Mouse (Mus musculus): ENCODE data around the gene March10. TPM values are rescaled to one million over a fixed set of nuclear protein-coding genes. Genes with fewer than 3 reads are reported as not detected.

Gene March10
- polyA plus RNA-seq, 1 experiment from 2014 or later = 0.23 TPM

GRCm38 (mm10) chr11:105409408-105409807 is 47.1 kb downstream of the March10 start:
- Histone ChIP-seq H3K4me3 (ENCODE audit: low read depth, low read length) (no peak overlapping the region), H3K27ac (ENCODE audit: low read depth, low read length) (no peak overlapping the region), H3K4me1 (ENCODE audit: control insufficient read depth, insufficient read depth, low read length) (peaks cover 5% of the 10 kb centered on the region), H3K36me3 (ENCODE audit: control insufficient read depth, insufficient read depth, low read length) (no peaks in the 10 kb centered on the region), H3K4me2 (ENCODE audit: low read length) (no peak overlapping the region), H3K27me3 (replicated peaks; ENCODE audit: control insufficient read depth, insufficient read depth, low read length) (no peaks in the 10 kb centered on the region), H3K9ac (ENCODE audit: low read length) (no peak overlapping the region), H3K9me3 (replicated peaks; ENCODE audit: control insufficient read depth, low read length) (no peaks in the 10 kb centered on the region)
- no peak for DNase-seq (ENCODE audit: low spot score)
- 92% methylated on average over 11 of the region's 11 CpGs for WGBS
- no peak for ATAC-seq

- peak; percentile 29; the same call in 1 of the 2 replicates for ATAC-seq
Observed at GRCm38 (mm10) chr11:105407846-105408441, 48.6 kb downstream of the March10 start.

GRCm38 (mm10) chr11:105402355-105402754 is 54.2 kb downstream of the March10 start:
- no peak overlapping the region for H3K4me3 ChIP-seq (ENCODE audit: low read depth, low read length)

More at GRCm38 (mm10) chr11:105407846-105408441, 48.6 kb downstream of the March10 start:
- DNase-seq (ENCODE audit: low spot score) = peak; percentile 80
- Histone ChIP-seq H3K4me1 (ENCODE audit: control insufficient read depth, insufficient read depth, low read length) (peaks cover 5% of the 10 kb centered on the region), H3K36me3 (ENCODE audit: control insufficient read depth, insufficient read depth, low read length) (no peaks in the 10 kb centered on the region), H3K4me2 (ENCODE audit: low read length) (no peak overlapping the region), H3K27ac (ENCODE audit: low read depth, low read length) (no peak overlapping the region), H3K27me3 (replicated peaks; ENCODE audit: control insufficient read depth, insufficient read depth, low read length) (no peaks in the 10 kb centered on the region), H3K9ac (ENCODE audit: low read length) (no peak overlapping the region), H3K9me3 (replicated peaks; ENCODE audit: control insufficient read depth, low read length) (no peaks in the 10 kb centered on the region), H3K4me3 (ENCODE audit: low read depth, low read length) (no peak overlapping the region)
- 19% methylated on average over 6 of the region's 6 CpGs for WGBS

GRCm38 (mm10) chr11:105390290-105390689 is 66.2 kb downstream of the March10 start:
- no peaks in the 10 kb centered on the region for H3K27me3 ChIP-seq (replicated peaks; ENCODE audit: control insufficient read depth, insufficient read depth, low read length)
- ATAC-seq = no peak
- no peak overlapping the region for H3K9ac ChIP-seq (ENCODE audit: low read length)
- no peak overlapping the region for H3K27ac ChIP-seq (ENCODE audit: low read depth, low read length)
- WGBS = 95% methylated on average over 7 of the region's 7 CpGs
- H3K9me3 ChIP-seq (replicated peaks; ENCODE audit: control insufficient read depth, low read length) = no peaks in the 10 kb centered on the region; the same call in 1 of the 2 replicates
- 0 out of 2 replicates have a peak, but pooled peaks cover 2% of the 10 kb centered on the region for H3K4me1 ChIP-seq (ENCODE audit: control insufficient read depth, insufficient read depth, low read length)
- H3K4me3 ChIP-seq (ENCODE audit: low read depth, low read length) = no peak overlapping the region
- DNase-seq (ENCODE audit: low spot score) = no peak
- no peaks in the 10 kb centered on the region for H3K36me3 ChIP-seq (ENCODE audit: control insufficient read depth, insufficient read depth, low read length)
- no peak overlapping the region for H3K4me2 ChIP-seq (ENCODE audit: low read length)

More at GRCm38 (mm10) chr11:105402355-105402754, 54.2 kb downstream of the March10 start:
- WGBS = 52% methylated on average over 9 of the region's 9 CpGs
- ATAC-seq (no peak), DNase-seq (ENCODE audit: low spot score) (peak; percentile 38)
- Histone ChIP-seq H3K9me3 (replicated peaks; ENCODE audit: control insufficient read depth, low read length) (no peaks in the 10 kb centered on the region), H3K27ac (ENCODE audit: low read depth, low read length) (no peak overlapping the region), H3K4me1 (ENCODE audit: control insufficient read depth, insufficient read depth, low read length) (no peaks in the 10 kb centered on the region), H3K27me3 (replicated peaks; ENCODE audit: control insufficient read depth, insufficient read depth, low read length) (no peaks in the 10 kb centered on the region), H3K9ac (ENCODE audit: low read length) (no peak overlapping the region), H3K36me3 (ENCODE audit: control insufficient read depth, insufficient read depth, low read length) (no peaks in the 10 kb centered on the region), H3K4me2 (ENCODE audit: low read length) (no peak overlapping the region)

- H3K9me3 ChIP-seq (replicated peaks; ENCODE audit: control insufficient read depth, low read length) = no peaks in the 10 kb centered on the region
- H3K27ac ChIP-seq (ENCODE audit: low read depth, low read length) = no peak overlapping the region
- H3K4me2 ChIP-seq (ENCODE audit: low read length) = no peak overlapping the region
- DNase-seq (ENCODE audit: low spot score) (peak; percentile 47), ATAC-seq (no peak; the same call in 1 of the 2 replicates)
- no peaks in the 10 kb centered on the region for H3K27me3 ChIP-seq (replicated peaks; ENCODE audit: control insufficient read depth, insufficient read depth, low read length)
- H3K4me3 ChIP-seq (ENCODE audit: low read depth, low read length) = no peak overlapping the region
- H3K9ac ChIP-seq (ENCODE audit: low read length) = no peak overlapping the region
- 0 out of 2 replicates have a peak, but pooled peaks cover 2% of the 10 kb centered on the region for H3K4me1 ChIP-seq (ENCODE audit: control insufficient read depth, insufficient read depth, low read length)
- no peaks in the 10 kb centered on the region for H3K36me3 ChIP-seq (ENCODE audit: control insufficient read depth, insufficient read depth, low read length)
- 49% methylated on average over 2 of the region's 2 CpGs for WGBS
Observed at GRCm38 (mm10) chr11:105388636-105389035, 67.9 kb downstream of the March10 start.

- WGBS = 84% methylated on average over 9 of the region's 9 CpGs
- DNase-seq (ENCODE audit: low spot score) = no peak
- no peak for ATAC-seq
Observed at GRCm38 (mm10) chr11:105385266-105385665, 71.3 kb downstream of the March10 start.

GRCm38 (mm10) chr11:105375821-105376235 is 80.7 kb downstream of the March10 start:
- 82% methylated on average over 1 of the region's 1 CpGs for WGBS

More at GRCm38 (mm10) chr11:105385266-105385665, 71.3 kb downstream of the March10 start:
- H3K27me3 ChIP-seq (replicated peaks; ENCODE audit: control insufficient read depth, insufficient read depth, low read length) = no peaks in the 10 kb centered on the region
- no peak overlapping the region for H3K27ac ChIP-seq (ENCODE audit: low read depth, low read length)
- H3K4me2 ChIP-seq (ENCODE audit: low read length) = no peak overlapping the region
- H3K4me1 ChIP-seq (ENCODE audit: control insufficient read depth, insufficient read depth, low read length) = 0 out of 2 replicates have a peak, but pooled peaks cover 2% of the 10 kb centered on the region
- H3K36me3 ChIP-seq (ENCODE audit: control insufficient read depth, insufficient read depth, low read length) = no peaks in the 10 kb centered on the region
- H3K9me3 ChIP-seq (replicated peaks; ENCODE audit: control insufficient read depth, low read length) = no peaks in the 10 kb centered on the region
- H3K4me3 ChIP-seq (ENCODE audit: low read depth, low read length) = no peak overlapping the region
- H3K9ac ChIP-seq (ENCODE audit: low read length) = no peak overlapping the region

GRCm38 (mm10) chr11:105374526-105375175 is 81.9 kb downstream of the March10 start:
- no peaks in the 10 kb centered on the region for H3K9me3 ChIP-seq (replicated peaks; ENCODE audit: control insufficient read depth, low read length)
- no peaks in the 10 kb centered on the region for H3K4me1 ChIP-seq (ENCODE audit: control insufficient read depth, insufficient read depth, low read length)
- H3K9ac ChIP-seq (ENCODE audit: low read length) = no peak overlapping the region
- no peaks in the 10 kb centered on the region for H3K36me3 ChIP-seq (ENCODE audit: control insufficient read depth, insufficient read depth, low read length)
- no peak for DNase-seq (ENCODE audit: low spot score)
- H3K4me2 ChIP-seq (ENCODE audit: low read length) = no peak overlapping the region
- ATAC-seq = no peak
- H3K27ac ChIP-seq (ENCODE audit: low read depth, low read length) = no peak overlapping the region
- H3K27me3 ChIP-seq (replicated peaks; ENCODE audit: control insufficient read depth, insufficient read depth, low read length) = no peaks in the 10 kb centered on the region
- no peak overlapping the region for H3K4me3 ChIP-seq (ENCODE audit: low read depth, low read length)
- 83% methylated on average over 10 of the region's 10 CpGs for WGBS

More at GRCm38 (mm10) chr11:105375821-105376235, 80.7 kb downstream of the March10 start:
- no peaks in the 10 kb centered on the region for H3K4me1 ChIP-seq (ENCODE audit: control insufficient read depth, insufficient read depth, low read length)
- H3K27ac ChIP-seq (ENCODE audit: low read depth, low read length) = no peak overlapping the region
- H3K9me3 ChIP-seq (replicated peaks; ENCODE audit: control insufficient read depth, low read length) = no peaks in the 10 kb centered on the region
- ATAC-seq (no peak), DNase-seq (ENCODE audit: low spot score) (no peak)
- no peak overlapping the region for H3K9ac ChIP-seq (ENCODE audit: low read length)
- no peaks in the 10 kb centered on the region for H3K36me3 ChIP-seq (ENCODE audit: control insufficient read depth, insufficient read depth, low read length)
- no peak overlapping the region for H3K4me2 ChIP-seq (ENCODE audit: low read length)
- H3K4me3 ChIP-seq (ENCODE audit: low read depth, low read length) = no peak overlapping the region
- H3K27me3 ChIP-seq (replicated peaks; ENCODE audit: control insufficient read depth, insufficient read depth, low read length) = no peaks in the 10 kb centered on the region

- H3K27me3 ChIP-seq (replicated peaks; ENCODE audit: control insufficient read depth, insufficient read depth, low read length) = no peaks in the 10 kb centered on the region
- ATAC-seq (no peak), DNase-seq (ENCODE audit: low spot score) (no peak)
- H3K36me3 ChIP-seq (ENCODE audit: control insufficient read depth, insufficient read depth, low read length) = no peaks in the 10 kb centered on the region
- H3K27ac ChIP-seq (ENCODE audit: low read depth, low read length) = no peak overlapping the region
- no peaks in the 10 kb centered on the region for H3K9me3 ChIP-seq (replicated peaks; ENCODE audit: control insufficient read depth, low read length)
- H3K9ac ChIP-seq (ENCODE audit: low read length) = no peak overlapping the region
- no peaks in the 10 kb centered on the region for H3K4me1 ChIP-seq (ENCODE audit: control insufficient read depth, insufficient read depth, low read length)
- WGBS = 85% methylated on average over 8 of the region's 8 CpGs
- no peak overlapping the region for H3K4me2 ChIP-seq (ENCODE audit: low read length)
- no peak overlapping the region for H3K4me3 ChIP-seq (ENCODE audit: low read depth, low read length)
Observed at GRCm38 (mm10) chr11:105373881-105374280, 82.7 kb downstream of the March10 start.

All from forebrain, embryonic 14.5 days (tissue).